Mouse (Mus musculus) embryonic facial prominence, embryonic 14.5 days (tissue): ENCODE measurements around the gene Mgat4b. TPM values are rescaled to one million over a fixed set of nuclear protein-coding genes. Genes with fewer than 3 reads are reported as not detected.

Experiments
- ATAC-seq: fragments of 200-750 bp; cut with Nextera tagmentation; 2 replicates; pipeline ENCODE4 v1.8.0; 2017; ENCODE audit warnings: low read depth, moderate number of reproducible peaks, moderate TSS enrichment
- DNase-seq: peaks from one replicate; pipeline ENCODE4 v3.0.0-alpha.2; 2015; ENCODE audit warnings: low spot score
- H3K27ac ChIP-seq: fragments of 300-500 bp; sonication (generic); replicated peaks from 2 replicates; pipeline ENCODE4 v1.5.1; 2014; ENCODE audit warnings: low read depth, mild to moderate bottlenecking, low read length, moderate library complexity
- H3K27me3 ChIP-seq: fragments of 300-500 bp; sonication (generic); replicated peaks from 2 replicates; pipeline ENCODE4 v1.6.1; 2014; ENCODE audit warnings: low read length; ENCODE audit not compliant: control insufficient read depth, insufficient read depth
- H3K36me3 ChIP-seq: fragments of 300-500 bp; sonication (generic); 2 replicates; pipeline ENCODE4 v1.6.1; 2014; ENCODE audit warnings: low read length, mixed read lengths; ENCODE audit not compliant: control insufficient read depth, insufficient read depth
- H3K4me1 ChIP-seq: fragments of 300-500 bp; sonication (generic); 2 replicates; pipeline ENCODE4 v1.6.1; 2014; ENCODE audit warnings: antibody characterized with exemption, low read length; ENCODE audit not compliant: control insufficient read depth, insufficient read depth
- H3K4me2 ChIP-seq: fragments of 300-500 bp; sonication (generic); 2 replicates; pipeline ENCODE4 v1.6.1; 2014; ENCODE audit warnings: low read depth, mild to moderate bottlenecking, low read length, moderate library complexity, mixed read lengths
- H3K4me3 ChIP-seq: fragments of 300-500 bp; sonication (generic); 2 replicates; pipeline ENCODE4 v1.5.1; 2014; ENCODE audit warnings: low read depth, mild to moderate bottlenecking, low read length
- H3K9ac ChIP-seq: fragments of 300-500 bp; sonication (generic); 2 replicates; pipeline ENCODE4 v1.6.1; 2014; ENCODE audit warnings: low read depth, mild to moderate bottlenecking, low read length, moderate library complexity, mixed read lengths
- H3K9me3 ChIP-seq: fragments of 300-500 bp; sonication (generic); 2 replicates; pipeline ENCODE4 v1.6.1; 2016; ENCODE audit warnings: low read length; ENCODE audit not compliant: control insufficient read depth
- WGBS: fragments of 180-500 bp; shearing (Covaris S2); extraction: QIAGEN DNeasy Blood & Tissue Kit; methylation state at CpG from one replicate; pipeline ENCODE4 v1.1.7; 2014; 5-methylcytosine and 5-hydroxymethylcytosine counted together
- polyA plus RNA-seq: library from polyadenylated mRNA; unstranded; fragments of >200 nt; fragmentation: Nextera tagmentation; extraction: Ambion mirVana; gene quantifications from 2 replicates; pipeline ENCODE4 v1.2.1, GENCODE M21; 2014

Gene Mgat4b
- polyA plus RNA-seq, 1 experiment from 2014 or later, result 22.6 TPM

DNA sequence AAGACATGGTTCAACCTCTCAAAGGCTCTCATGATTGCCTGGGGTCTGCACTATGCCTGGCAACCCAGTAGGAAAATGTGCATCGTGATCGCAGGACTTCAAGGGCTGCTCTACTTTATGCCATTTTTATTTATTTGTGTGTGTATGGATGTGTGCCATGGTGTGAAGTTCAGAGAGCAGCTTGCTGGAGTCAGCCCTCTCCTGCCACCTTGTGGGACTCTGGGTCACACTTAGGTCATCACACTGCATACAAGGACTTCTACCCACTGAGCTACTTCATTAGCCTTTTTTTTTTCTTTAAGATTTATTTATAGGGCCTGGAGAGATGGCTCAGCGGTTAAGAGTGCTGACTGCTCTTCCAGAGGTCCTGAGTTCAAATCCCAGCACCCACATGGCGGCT lies 51.3 kb downstream of the Mgat4b start:
- Histone ChIP-seq H3K4me1 (no peaks in the 10 kb centered on the region), H3K27me3 (no peaks in the 10 kb centered on the region), H3K4me2 (no peak overlapping the region), H3K27ac (no peak overlapping the region), H3K4me3 (no peak overlapping the region), H3K9me3 (no peaks in the 10 kb centered on the region), H3K36me3 (peaks cover 95% of the 10 kb centered on the region), H3K9ac (no peak overlapping the region)
- WGBS, result 97% methylated on average over 4 of the region's 4 CpGs
- ATAC-seq (no peak), DNase-seq (no peak)

DNA sequence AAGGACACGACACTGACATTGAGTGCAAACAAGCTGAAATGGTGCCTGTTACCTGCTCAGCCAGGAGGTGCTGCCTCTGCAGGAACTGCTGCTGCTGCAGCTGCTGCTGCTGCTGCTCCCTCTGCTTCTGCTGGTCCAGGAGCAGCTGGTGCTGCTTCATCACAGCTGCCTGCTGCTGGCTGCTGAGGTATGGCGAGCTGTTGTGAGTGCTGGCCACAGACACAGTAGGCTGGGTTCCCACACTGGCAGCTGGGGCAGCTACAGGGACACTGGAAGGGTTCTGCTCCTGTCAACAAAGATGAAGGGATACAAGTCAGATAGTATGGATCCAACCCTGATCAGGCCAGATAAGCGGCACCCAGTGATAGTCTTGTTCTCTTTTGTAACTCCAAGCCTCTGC lies 52.5 kb downstream of the Mgat4b start:
- no peak overlapping the region for H3K9ac ChIP-seq
- H3K9me3 ChIP-seq, result no peaks in the 10 kb centered on the region
- no peaks in the 10 kb centered on the region for H3K4me1 ChIP-seq
- H3K27ac ChIP-seq, result no peak overlapping the region
- peaks cover 86% of the 10 kb centered on the region for H3K36me3 ChIP-seq
- no peaks in the 10 kb centered on the region for H3K27me3 ChIP-seq
- DNase-seq, result no peak
- 93% methylated on average over 3 of the region's 3 CpGs for WGBS
- ATAC-seq, result no peak
- H3K4me3 ChIP-seq, result no peak overlapping the region
- no peak overlapping the region for H3K4me2 ChIP-seq

DNA sequence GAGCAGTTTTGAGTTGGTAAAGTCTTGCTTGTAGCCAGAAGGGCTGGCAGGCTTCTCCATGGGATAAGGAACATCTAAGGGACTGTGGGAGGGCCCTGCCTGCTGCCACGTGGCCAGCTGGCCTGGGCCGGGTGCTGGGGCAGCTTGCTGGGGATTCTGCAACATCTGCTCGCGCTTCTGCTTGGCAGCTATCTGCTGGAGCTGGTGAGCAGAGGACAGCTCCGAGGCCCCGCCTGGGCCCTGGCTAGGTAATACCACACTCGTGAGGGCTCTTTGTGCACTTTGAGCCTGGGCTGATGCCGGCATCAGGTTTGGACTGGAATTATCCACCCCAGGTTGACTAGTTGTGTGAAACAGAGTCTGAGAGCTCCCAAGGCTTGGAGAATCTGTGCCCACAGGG lies 55.2 kb downstream of the Mgat4b start:
- Histone ChIP-seq H3K9me3 (no peaks in the 10 kb centered on the region), H3K27ac (no peak overlapping the region), H3K4me3 (no peak overlapping the region), H3K27me3 (no peaks in the 10 kb centered on the region), H3K4me1 (no peaks in the 10 kb centered on the region), H3K4me2 (no peak overlapping the region), H3K9ac (no peak overlapping the region), H3K36me3 (peaks cover 59% of the 10 kb centered on the region)
- no peak for DNase-seq
- ATAC-seq, result no peak
- WGBS, result 87% methylated on average over 7 of the region's 8 CpGs

DNA sequence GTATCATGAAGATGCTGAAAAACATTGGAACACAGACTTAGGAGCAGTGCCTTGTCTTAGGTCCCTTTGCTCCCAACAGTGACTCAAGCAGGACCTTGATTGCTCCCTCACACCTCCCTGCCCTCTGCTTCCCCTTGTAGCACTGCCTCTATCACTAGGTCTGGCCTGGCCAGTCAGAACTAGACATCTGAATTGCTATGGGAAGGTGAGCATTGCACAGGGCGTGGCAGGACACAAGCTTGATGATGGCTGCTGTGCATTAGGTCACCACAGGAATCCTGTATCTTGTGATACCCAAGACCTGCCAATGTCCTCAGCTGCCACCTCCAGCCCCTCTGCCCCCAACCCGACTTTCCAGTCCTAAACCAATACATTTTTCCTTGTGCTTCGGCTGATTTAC lies 56.3 kb downstream of the Mgat4b start:
- 86% methylated on average over 3 of the region's 3 CpGs for WGBS
- no peak overlapping the region for H3K27ac ChIP-seq
- peaks cover 49% of the 10 kb centered on the region for H3K36me3 ChIP-seq
- H3K4me3 ChIP-seq, result no peak overlapping the region
- DNase-seq (no peak), ATAC-seq (no peak)
- H3K9me3 ChIP-seq, result no peaks in the 10 kb centered on the region
- no peak overlapping the region for H3K4me2 ChIP-seq
- no peak overlapping the region for H3K9ac ChIP-seq
- H3K4me1 ChIP-seq, result no peaks in the 10 kb centered on the region
- H3K27me3 ChIP-seq, result no peaks in the 10 kb centered on the region

DNA sequence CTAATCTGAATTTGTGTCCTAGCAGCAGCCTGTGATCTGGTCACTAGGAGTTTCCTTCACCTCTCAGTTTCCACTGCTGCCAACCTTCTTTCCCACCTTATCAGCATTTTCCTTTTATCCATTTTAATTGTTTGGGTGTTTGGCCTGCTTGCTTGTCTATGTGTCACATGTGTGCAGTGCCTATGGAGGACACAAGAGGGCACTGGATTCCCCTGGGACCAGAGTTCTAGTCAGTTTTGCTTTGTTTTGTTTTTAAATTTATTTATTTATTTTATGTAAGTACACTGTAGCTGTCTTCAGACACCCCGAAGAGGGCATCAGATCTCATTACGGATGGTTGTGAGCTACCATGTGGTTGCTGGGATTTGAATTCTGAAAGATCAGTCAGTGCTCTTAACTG lies 58.5 kb downstream of the Mgat4b start:
- H3K4me2 ChIP-seq, result no peak overlapping the region
- H3K4me3 ChIP-seq, result no peak overlapping the region
- H3K4me1 ChIP-seq, result no peaks in the 10 kb centered on the region
- H3K36me3 ChIP-seq, result peaks cover 31% of the 10 kb centered on the region
- no peak overlapping the region for H3K27ac ChIP-seq
- H3K27me3 ChIP-seq, result no peaks in the 10 kb centered on the region
- no peaks in the 10 kb centered on the region for H3K9me3 ChIP-seq
- H3K9ac ChIP-seq, result no peak overlapping the region
- DNase-seq (no peak), ATAC-seq (no peak)
- 88% methylated on average over 2 of the region's 2 CpGs for WGBS

DNA sequence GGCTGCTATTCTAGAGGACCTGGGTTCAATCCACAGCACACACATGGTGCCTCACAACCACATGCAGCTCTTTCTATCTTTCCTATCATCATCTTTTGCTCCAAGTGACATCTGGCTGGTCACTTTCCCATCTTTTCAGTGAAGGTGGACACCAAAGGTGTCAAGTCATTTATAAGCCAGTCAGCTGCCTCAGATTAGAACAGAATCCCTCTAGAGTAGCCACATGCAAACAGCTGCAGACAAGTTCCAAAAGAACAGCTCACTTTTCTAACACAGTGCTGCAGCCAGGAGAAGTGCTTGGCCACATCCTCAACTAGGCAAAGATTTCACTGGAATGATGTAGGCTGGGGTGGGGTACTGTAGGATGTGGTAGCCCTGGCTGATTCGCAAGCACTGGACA lies 59.2 kb downstream of the Mgat4b start:
- H3K4me1 ChIP-seq, result no peaks in the 10 kb centered on the region
- H3K27me3 ChIP-seq, result no peaks in the 10 kb centered on the region
- H3K9me3 ChIP-seq, result no peaks in the 10 kb centered on the region
- DNase-seq (no peak), ATAC-seq (no peak)
- WGBS, result 90% methylated on average over 1 of the region's 1 CpGs
- no peak overlapping the region for H3K4me3 ChIP-seq
- H3K4me2 ChIP-seq, result no peak overlapping the region
- no peak overlapping the region for H3K9ac ChIP-seq
- H3K36me3 ChIP-seq, result peaks cover 23% of the 10 kb centered on the region
- H3K27ac ChIP-seq, result no peak overlapping the region

DNA sequence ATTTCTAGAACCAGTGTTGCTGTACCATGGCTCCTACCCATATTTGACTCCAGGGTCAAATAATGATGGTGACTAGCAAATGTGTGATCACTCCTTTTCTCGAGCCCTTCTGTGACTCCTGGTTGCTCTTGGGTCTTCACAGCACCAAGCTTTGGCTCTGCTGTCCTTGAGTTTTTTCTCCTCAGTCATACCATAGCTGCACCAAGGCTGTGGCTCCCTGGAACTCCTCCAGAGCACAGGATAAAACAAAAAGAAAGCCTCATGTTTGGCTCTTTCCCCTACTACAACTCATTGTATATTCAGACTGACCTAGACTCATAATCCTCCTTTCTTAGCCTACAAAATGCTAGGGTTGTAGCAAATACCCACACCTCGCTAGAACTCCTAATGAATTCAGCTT lies 62.1 kb downstream of the Mgat4b start:
- WGBS, result 79% methylated on average over 2 of the region's 2 CpGs
- Histone ChIP-seq H3K9me3 (no peaks in the 10 kb centered on the region), H3K27me3 (no peaks in the 10 kb centered on the region), H3K4me1 (0 out of 2 replicates have a peak, but pooled peaks cover 4% of the 10 kb centered on the region), H3K27ac (no peak overlapping the region), H3K36me3 (peaks cover 9% of the 10 kb centered on the region; the same call in 1 of the 2 replicates), H3K9ac (no peak overlapping the region), H3K4me3 (no peak overlapping the region), H3K4me2 (no peak overlapping the region)
- no peak for ATAC-seq
- DNase-seq, result no peak

DNA sequence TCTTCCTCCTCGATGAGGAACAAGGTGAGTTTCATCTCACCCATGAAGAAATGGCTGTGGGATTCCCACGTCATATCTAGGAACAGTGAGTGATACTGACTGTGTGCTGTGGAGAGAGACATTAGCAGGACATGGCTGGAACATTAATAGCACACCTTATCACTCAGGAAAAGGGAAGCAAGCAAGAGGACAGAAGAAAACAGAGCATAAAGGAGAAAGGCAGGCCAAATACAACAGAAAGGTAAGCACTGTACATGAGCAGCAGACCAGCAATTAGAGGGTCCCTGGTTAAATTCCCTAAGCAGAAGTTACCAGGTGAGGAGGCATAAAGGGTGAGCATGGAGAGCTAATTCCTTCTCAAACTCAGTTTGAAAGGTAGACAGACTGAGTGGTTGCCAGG lies 64.4 kb downstream of the Mgat4b start:
- Histone ChIP-seq H3K4me1 (0 out of 2 replicates have a peak, but pooled peaks cover 4% of the 10 kb centered on the region), H3K4me3 (no peak overlapping the region), H3K4me2 (no peak overlapping the region), H3K9me3 (no peaks in the 10 kb centered on the region), H3K36me3 (peaks cover 10% of the 10 kb centered on the region; the same call in 1 of the 2 replicates), H3K27ac (no peak overlapping the region), H3K27me3 (no peaks in the 10 kb centered on the region), H3K9ac (no peak overlapping the region)
- no peak for ATAC-seq
- WGBS, result 87% methylated on average over 2 of the region's 2 CpGs
- no peak for DNase-seq

DNA sequence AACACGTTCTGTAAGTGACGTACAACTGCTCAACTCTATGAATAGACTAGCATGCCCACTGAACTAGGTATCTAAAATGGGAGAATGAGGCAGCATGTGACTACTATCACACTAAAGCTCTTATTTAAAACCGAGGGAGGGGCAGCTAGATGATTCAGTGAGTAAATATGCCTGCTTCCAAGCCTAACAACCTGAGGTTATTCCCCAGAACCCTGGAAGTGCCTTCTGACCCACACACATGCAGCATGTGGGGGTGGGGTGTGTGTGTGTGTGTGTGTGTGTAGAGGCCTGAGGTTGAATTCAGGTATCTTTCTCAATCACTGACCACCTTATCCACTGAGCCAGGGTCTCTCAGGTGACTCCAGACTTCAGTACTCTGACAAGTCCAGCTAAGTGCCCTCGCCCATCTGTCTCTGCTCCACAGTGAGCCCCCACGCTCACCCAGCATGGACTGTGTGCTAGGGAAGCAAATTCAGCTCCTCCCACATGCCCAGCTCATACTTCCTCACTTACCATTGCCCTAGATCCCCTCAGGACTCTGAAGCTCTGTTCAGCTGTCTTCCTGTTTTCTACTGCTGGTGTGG lies 65.0 kb downstream of the Mgat4b start:
- Histone ChIP-seq H3K4me1 (0 out of 2 replicates have a peak, but pooled peaks cover 4% of the 10 kb centered on the region), H3K27ac (no peak overlapping the region), H3K27me3 (no peaks in the 10 kb centered on the region), H3K4me2 (no peak overlapping the region), H3K36me3 (peaks cover 12% of the 10 kb centered on the region), H3K9ac (no peak overlapping the region), H3K4me3 (no peak overlapping the region), H3K9me3 (no peaks in the 10 kb centered on the region)
- WGBS, result 79% methylated on average over 5 of the region's 5 CpGs
- ATAC-seq (peak; percentile 20; the same call in 1 of the 2 replicates), DNase-seq (no peak)
